Mouse (Mus musculus) brain, embryonic 14.5 days (tissue): Measurements from ENCODE around the gene Prkar1b.

Experiments used
- CTCF ChIP-seq: fragments of 200-500 bp; IDR thresholded peaks from 2 replicates; pipeline ENCODE4 v1.5.1; 2012; ENCODE audit warnings: inconsistent platforms, mild to moderate bottlenecking, moderate library complexity, borderline replicate concordance; ENCODE audit not compliant: insufficient read depth, insufficient read length; ENCODE audit errors: extremely low read depth
- POLR2A ChIP-seq: fragments of 200-500 bp; IDR thresholded peaks from 2 replicates; pipeline ENCODE4 v1.6.1; 2012; ENCODE audit warnings: mild to moderate bottlenecking, inconsistent platforms, borderline replicate concordance; ENCODE audit not compliant: poor library complexity, insufficient read depth, insufficient read length, severe bottlenecking; ENCODE audit errors: extremely low read depth

DNA sequence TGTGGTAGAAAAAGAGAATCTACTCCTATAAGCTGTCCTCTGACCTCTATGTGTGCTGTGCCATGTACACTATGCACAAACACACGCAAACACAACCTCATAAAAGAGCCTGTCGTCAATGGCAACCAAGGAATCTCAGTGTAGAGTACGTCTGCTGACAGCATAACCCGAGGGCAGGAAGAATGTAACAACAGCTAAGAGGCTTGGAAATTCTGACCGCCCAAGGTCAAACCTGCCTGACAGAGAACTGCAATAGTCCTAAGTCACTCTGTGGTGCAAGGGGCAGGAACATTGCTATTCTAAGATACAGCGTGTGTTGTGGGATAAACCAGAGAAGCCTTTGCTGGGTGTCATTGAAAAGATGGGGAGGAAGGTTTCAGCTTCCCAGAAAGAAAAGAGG is 68.4 kb downstream of the Prkar1b start:
- TF ChIP-seq POLR2A (no peak), CTCF (no peak)
